Mouse (Mus musculus) olfactory bulb, adult 2 months (tissue): ENCODE measurements around the gene Syt8.

Source experiments
- CTCF ChIP-seq: fragments of 200-500 bp; IDR thresholded peaks from 2 replicates; pipeline ENCODE4 v1.5.1; 2012; ENCODE audit warnings: low read depth, mild to moderate bottlenecking, low read length, moderate library complexity; ENCODE audit not compliant: insufficient read depth
- POLR2A ChIP-seq: fragments of 200-500 bp; IDR thresholded peaks from 2 replicates; pipeline ENCODE4 v1.6.1; 2012; ENCODE audit warnings: mild to moderate bottlenecking, low read depth, low read length, moderate library complexity; ENCODE audit not compliant: insufficient read depth

- no peak for TF ChIP-seq POLR2A
- TF ChIP-seq CTCF: no peak
Measured at GRCm38 (mm10) chr7:142403591-142403990, 31.1 kb upstream of the Syt8 start.
